Mouse (Mus musculus) liver, embryonic 12.5 days (tissue): Measurements from ENCODE around the gene Olfr202. TPM values are rescaled to one million over a fixed set of nuclear protein-coding genes. Genes with fewer than 3 reads are reported as not detected.

ENCODE experiments used
- polyA plus RNA-seq: library from polyadenylated mRNA; unstranded; fragments of >200 nt; fragmentation: Nextera tagmentation; extraction: Ambion mirVana; gene quantifications from 2 replicates; pipeline ENCODE4 v1.2.1, GENCODE M21; 2016

The Olfr202 gene
- polyA plus RNA-seq, 1 experiment from 2014 or later, result not detected

Other genes starting within 250 kb of the Olfr202 start
- gene Olfr187, start 247.0 kb downstream of the Olfr202 start, polyA plus RNA-seq, result not detected in 2 replicates
- gene Olfr190, start 208.8 kb downstream of the Olfr202 start, polyA plus RNA-seq, result not detected in 2 replicates
- not detected in 2 replicates for gene Olfr191, start 197.0 kb downstream of the Olfr202 start, polyA plus RNA-seq
- not detected in 2 replicates for gene Olfr193, start 174.9 kb downstream of the Olfr202 start, polyA plus RNA-seq
- gene Olfr194, start 165.7 kb downstream of the Olfr202 start, polyA plus RNA-seq, result not detected in 2 replicates
- gene Olfr195, start 139.7 kb downstream of the Olfr202 start, polyA plus RNA-seq, result not detected in 2 replicates
- gene Olfr196, start 116.3 kb downstream of the Olfr202 start, polyA plus RNA-seq, result not detected in 2 replicates
- not detected in 2 replicates for gene Olfr198, start 83.3 kb downstream of the Olfr202 start, polyA plus RNA-seq
- gene Olfr199, start 67.0 kb downstream of the Olfr202 start, polyA plus RNA-seq, result not detected in 2 replicates
- 0.08 and 0.13 TPM in 2 replicates for gene Olfr201, start 14.2 kb downstream of the Olfr202 start, polyA plus RNA-seq
- gene Olfr203, start 12.1 kb upstream of the Olfr202 start, polyA plus RNA-seq, result not detected in 2 replicates
- not detected in 2 replicates for gene Olfr204, start 31.5 kb upstream of the Olfr202 start, polyA plus RNA-seq
- not detected in 2 replicates for gene Olfr205, start 44.3 kb upstream of the Olfr202 start, polyA plus RNA-seq
- not detected in 2 replicates for gene Olfr206, start 62.5 kb upstream of the Olfr202 start, polyA plus RNA-seq
- gene Olfr209, start 77.2 kb upstream of the Olfr202 start, polyA plus RNA-seq, result not detected in 2 replicates
- not detected in 2 replicates for gene Gabrr3, start 120.5 kb upstream of the Olfr202 start, polyA plus RNA-seq
- gene Riox2, start 185.0 kb upstream of the Olfr202 start, polyA plus RNA-seq, result 28.8 and 29.7 TPM in 2 replicates